Mouse (Mus musculus) CH12.LX (cell line): ENCODE data around the gene Dnajc7.

Experiments
- EP300 ChIP-seq: IDR thresholded peaks from 2 replicates; pipeline ENCODE4 v1.6.1; 2011; ENCODE audit warnings: low read length, improper control_type of control experiment
- MAZ ChIP-seq: IDR thresholded peaks from 2 replicates; pipeline ENCODE4 v1.6.1; 2012; ENCODE audit warnings: low read depth, mild to moderate bottlenecking, inconsistent platforms, low read length, improper control_type of control experiment, moderate library complexity

DNA sequence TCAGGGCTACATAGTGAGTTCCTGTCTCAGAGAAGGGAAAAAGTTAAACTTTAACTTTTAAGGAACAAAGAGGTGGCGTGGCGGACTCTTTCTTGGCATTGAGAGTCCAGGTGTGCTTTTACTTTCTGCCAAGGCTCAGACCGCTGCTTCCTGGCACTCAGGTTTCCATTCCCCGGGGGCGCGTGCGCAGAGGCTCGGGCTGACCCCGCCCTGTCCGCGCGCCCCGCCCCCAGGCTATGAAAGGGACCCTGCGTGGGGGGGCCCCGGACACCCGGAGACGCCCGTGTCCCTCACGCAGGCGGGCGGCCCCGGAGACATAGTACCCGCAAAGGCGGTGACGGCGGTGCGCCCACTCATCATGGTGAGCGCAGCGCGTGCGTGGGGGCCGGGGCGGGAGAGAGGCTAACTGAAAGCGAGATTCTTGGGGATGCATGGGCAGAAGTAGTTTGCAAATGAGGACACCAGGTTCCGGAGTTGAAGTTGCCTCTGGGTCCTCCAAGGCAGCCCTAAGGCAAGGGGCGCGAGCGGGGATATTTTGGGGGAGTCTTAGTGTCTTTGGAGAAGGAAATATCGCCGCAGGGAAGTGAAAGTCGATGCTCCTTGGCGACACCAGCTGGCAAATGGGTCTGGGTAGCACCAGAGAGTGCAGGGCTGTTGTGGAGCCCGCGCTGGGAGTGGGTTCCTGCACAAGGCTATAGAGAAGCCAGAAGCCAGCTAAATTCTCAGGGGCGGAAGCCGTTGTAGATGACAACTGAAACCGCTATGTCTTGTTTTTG lies 45.1 kb downstream of the Dnajc7 start, which contains the start of gene Cnp:
- TF ChIP-seq MAZ (peak; percentile 91), EP300 (peak; percentile 66)
